Mouse (Mus musculus) adipocyte (in vitro differentiated cells): ENCODE measurements around the gene Raly.
A peak's percentile ranks its signal among the peaks of the same experiment; 100 is the strongest.
"Not testable (repeated sequence)": the region's sequence is repeated elsewhere in the genome, so short reads cannot be mapped to it uniquely, and the experiment has no call there.

Experiments used
- DNase-seq: peaks from one replicate; pipeline ENCODE4 v3.0.0-alpha.2; 2016; ENCODE audit warnings: low spot score

Gene Raly

GRCm38 (mm10) chr2:154836537-154836936 is 45.6 kb downstream of the Raly start:
- no peak for DNase-seq

GRCm38 (mm10) chr2:154848086-154848485 is 57.2 kb downstream of the Raly start:
- no peak for DNase-seq

GRCm38 (mm10) chr2:154855383-154855782 is 64.5 kb downstream of the Raly start:
- DNase-seq: peak; percentile 82

GRCm38 (mm10) chr2:154863672-154864071 is 72.8 kb downstream of the Raly start:
- DNase-seq: no peak

GRCm38 (mm10) chr2:154865696-154866095 is 74.8 kb downstream of the Raly start:
- no peak for DNase-seq

GRCm38 (mm10) chr2:154868106-154868505 is 77.2 kb downstream of the Raly start:
- no peak for DNase-seq

GRCm38 (mm10) chr2:154869954-154870641 is 79.2 kb downstream of the Raly start:
- no peak for DNase-seq

GRCm38 (mm10) chr2:154876621-154877020 is 85.7 kb downstream of the Raly start:
- no peak for DNase-seq

- DNase-seq: peak; percentile 43
Measured at GRCm38 (mm10) chr2:154891585-154891984, 100.7 kb downstream of the Raly start.

- peak; percentile 99 for DNase-seq
Measured at GRCm38 (mm10) chr2:154892201-154893044, 101.5 kb downstream of the Raly start, which contains the start of gene Eif2s2. Gene Eif2s2 (minus strand): TSS chr2:154892935.

GRCm38 (mm10) chr2:154893045-154893385 is 102.1 kb downstream of the Raly start:
- DNase-seq: no peak

GRCm38 (mm10) chr2:154893548-154893947 is 102.7 kb downstream of the Raly start:
- no peak for DNase-seq

GRCm38 (mm10) chr2:154899004-154899403 is 108.1 kb downstream of the Raly start:
- DNase-seq: not testable (repeated sequence)

- DNase-seq: not testable (repeated sequence)
Measured at GRCm38 (mm10) chr2:154899412-154899811, 108.5 kb downstream of the Raly start.

GRCm38 (mm10) chr2:154902111-154902510 is 111.2 kb downstream of the Raly start:
- DNase-seq: no peak

GRCm38 (mm10) chr2:154905796-154906195 is 114.9 kb downstream of the Raly start:
- DNase-seq: no peak

- not testable (repeated sequence) for DNase-seq
Measured at GRCm38 (mm10) chr2:154908223-154908622, 117.3 kb downstream of the Raly start.

- DNase-seq: no peak
Measured at GRCm38 (mm10) chr2:154909789-154910188, 118.9 kb downstream of the Raly start.

GRCm38 (mm10) chr2:154915922-154916541 is 125.1 kb downstream of the Raly start:
- DNase-seq: no peak

GRCm38 (mm10) chr2:154916547-154916946 is 125.7 kb downstream of the Raly start:
- DNase-seq: no peak
